Mouse (Mus musculus): ENCODE results near the gene Islr2.

GRCm38 (mm10) chr9:58243696-58244095, 39.6 kb upstream of the Islr2 start:
- no peak for TF ChIP-seq POLR2A (IDR thresholded peaks at IDR 0.05; ENCODE audit: borderline replicate concordance, extremely low read depth, low read depth, low read length)
- TF ChIP-seq CTCF (IDR thresholded peaks at IDR 0.05; ENCODE audit: insufficient read depth, low read length), result no peak

All from lung, adult 2 months (tissue).